Mouse (Mus musculus) midbrain, embryonic 10.5 days (tissue): ENCODE data around the gene Lrp10. TPM values are rescaled to one million over a fixed set of nuclear protein-coding genes. Genes with fewer than 3 reads are reported as not detected.

Experiments used
- DNase-seq: peaks from one replicate; pipeline ENCODE4 v3.0.0-alpha.2; 2017; ENCODE audit warnings: low spot score
- H3K27ac ChIP-seq: fragments of 300-500 bp; sonication (generic); replicated peaks from 2 replicates; pipeline ENCODE4 v1.5.1; 2016; ENCODE audit warnings: mild to moderate bottlenecking
- H3K27me3 ChIP-seq: fragments of 300-500 bp; sonication (generic); 2 replicates; pipeline ENCODE4 v1.6.1; 2016; ENCODE audit warnings: low read depth, mild to moderate bottlenecking; ENCODE audit not compliant: poor library complexity, severe bottlenecking
- H3K36me3 ChIP-seq: fragments of 300-500 bp; sonication (generic); 2 replicates; pipeline ENCODE4 v1.6.1; 2016; ENCODE audit warnings: mild to moderate bottlenecking, moderate library complexity
- H3K4me1 ChIP-seq: fragments of 300-500 bp; sonication (generic); 2 replicates; pipeline ENCODE4 v1.6.1; 2016
- H3K4me3 ChIP-seq: fragments of 300-500 bp; sonication (generic); 2 replicates; pipeline ENCODE4 v1.5.1; 2016; ENCODE audit warnings: mild to moderate bottlenecking, moderate library complexity
- H3K9me3 ChIP-seq: fragments of 300-500 bp; sonication (generic); replicated peaks from 2 replicates; pipeline ENCODE4 v1.6.1; 2016; ENCODE audit warnings: mild to moderate bottlenecking
- WGBS: fragments of 180-500 bp; shearing (Covaris S2); methylation state at CpG from one replicate; pipeline ENCODE4 v1.1.7; 2016; 5-methylcytosine and 5-hydroxymethylcytosine counted together
- polyA plus RNA-seq: library from polyadenylated mRNA; unstranded; fragments of >200 nt; fragmentation: Nextera tagmentation; extraction: Ambion mirVana; gene quantifications from 2 replicates; pipeline ENCODE4 v1.2.1, GENCODE M21; 2016

Lrp10 gene
- polyA plus RNA-seq: 25.1 and 26.0 TPM in 2 replicates

DNA sequence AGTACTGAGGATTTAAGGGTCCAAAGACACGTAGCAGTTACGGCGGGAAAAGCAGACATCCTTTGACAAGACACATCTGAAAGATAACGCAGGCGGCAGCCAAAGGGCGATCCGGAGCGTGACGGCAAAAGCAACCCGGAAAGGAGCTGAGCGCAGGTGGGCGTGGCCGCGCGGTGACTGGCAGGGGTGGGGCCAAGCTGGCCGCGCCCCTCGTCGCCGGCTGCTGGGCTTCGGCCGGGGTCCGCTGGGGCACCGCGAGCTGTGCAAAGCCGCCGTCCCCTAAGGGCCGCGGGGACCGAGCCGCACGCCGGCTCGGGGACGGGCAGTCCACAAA is at the start of gene Lrp10:
Gene Lrp10, plus strand, starts transcription at position 179 of the 334 bp plus-strand sequence.
- Histone ChIP-seq H3K4me1 (peaks cover 23% of the 10 kb centered on the region), H3K27ac (peak within 1 kb of the TSS; percentile 86), H3K9me3 (no peaks in the 10 kb centered on the region), H3K36me3 (peaks cover 22% of the 10 kb centered on the region), H3K27me3 (no peaks in the 10 kb centered on the region), H3K4me3 (peak within 1 kb of the TSS; percentile 89)
- under 1% methylated on average over 35 of the region's 35 CpGs for WGBS
- peak; percentile 91 for DNase-seq

DNA sequence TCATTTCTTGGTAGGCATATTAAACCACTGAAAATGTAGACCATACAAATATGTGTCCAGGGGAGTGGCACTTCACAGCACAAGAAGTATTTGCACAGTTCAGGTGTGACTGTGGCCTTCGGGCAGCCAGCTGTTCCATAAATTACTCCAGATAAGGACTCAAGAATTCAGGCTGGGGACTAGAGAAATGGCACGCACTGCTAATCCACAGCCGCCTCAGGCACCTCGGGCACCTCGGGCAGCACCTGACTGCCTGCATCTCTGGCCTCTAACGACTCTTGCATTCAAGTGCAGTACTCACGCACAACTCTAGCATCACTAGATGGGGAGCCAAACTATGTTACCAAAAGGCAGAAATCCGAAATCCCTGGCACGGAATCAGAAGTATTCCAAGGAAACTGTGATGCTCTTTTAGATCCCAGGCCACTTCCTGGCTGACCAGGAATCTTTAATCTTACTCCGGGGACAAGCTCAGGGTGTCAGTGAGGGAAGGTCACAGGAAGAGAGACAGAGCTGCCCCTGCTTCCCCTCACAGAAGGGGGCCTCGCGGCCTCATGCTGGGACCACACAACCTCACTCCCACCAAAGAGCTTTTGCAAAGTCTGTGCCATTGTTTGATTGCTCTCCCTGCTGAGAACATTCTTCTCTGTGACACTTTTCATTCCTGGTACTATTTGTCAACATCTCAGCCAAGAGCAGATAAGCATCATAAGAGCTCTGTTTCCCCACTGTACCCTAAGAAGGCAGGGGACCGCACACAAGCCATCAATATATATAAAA is 48.5 kb upstream of the Lrp10 start:
- Histone ChIP-seq H3K27ac (no peak overlapping the region), H3K9me3 (no peaks in the 10 kb centered on the region), H3K27me3 (peaks cover 59% of the 10 kb centered on the region), H3K36me3 (no peaks in the 10 kb centered on the region), H3K4me3 (no peak overlapping the region), H3K4me1 (peaks cover 35% of the 10 kb centered on the region)
- WGBS: 7% methylated on average over 13 of the region's 13 CpGs
- DNase-seq: no peak

DNA sequence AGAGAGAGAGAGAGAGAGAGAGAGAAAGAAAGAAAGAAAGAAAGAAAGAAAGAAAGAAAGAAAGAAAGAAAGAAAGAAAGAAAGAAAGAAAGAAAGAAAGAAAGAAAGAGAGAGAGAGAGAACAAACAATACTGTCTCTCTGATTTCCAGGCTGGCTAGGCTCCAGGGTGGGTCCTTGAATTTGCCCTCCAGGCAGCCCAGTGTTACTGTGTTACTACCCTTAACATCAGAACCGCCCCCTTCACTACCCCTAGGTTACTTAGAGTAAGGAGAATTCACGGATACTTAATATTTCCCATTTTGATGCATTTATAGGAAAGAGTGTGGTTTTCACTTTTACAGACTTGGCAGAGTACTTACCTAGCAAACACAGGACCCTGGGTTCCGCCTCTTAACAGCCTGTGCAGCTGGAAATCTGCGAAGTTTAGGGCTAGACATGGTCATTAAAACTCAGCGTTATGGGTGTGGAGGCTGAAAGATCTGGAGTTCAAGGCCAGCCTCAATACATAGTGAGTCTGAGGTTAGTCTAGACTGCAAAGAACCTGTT is 47.6 kb upstream of the Lrp10 start:
- Histone ChIP-seq H3K4me3 (no peak overlapping the region), H3K4me1 (peaks cover 32% of the 10 kb centered on the region), H3K36me3 (no peaks in the 10 kb centered on the region), H3K27ac (no peak overlapping the region), H3K9me3 (no peaks in the 10 kb centered on the region), H3K27me3 (peaks cover 59% of the 10 kb centered on the region)
- 27% methylated on average over 5 of the region's 5 CpGs for whole genome bisulfite sequencing
- no peak for DNase-seq

DNA sequence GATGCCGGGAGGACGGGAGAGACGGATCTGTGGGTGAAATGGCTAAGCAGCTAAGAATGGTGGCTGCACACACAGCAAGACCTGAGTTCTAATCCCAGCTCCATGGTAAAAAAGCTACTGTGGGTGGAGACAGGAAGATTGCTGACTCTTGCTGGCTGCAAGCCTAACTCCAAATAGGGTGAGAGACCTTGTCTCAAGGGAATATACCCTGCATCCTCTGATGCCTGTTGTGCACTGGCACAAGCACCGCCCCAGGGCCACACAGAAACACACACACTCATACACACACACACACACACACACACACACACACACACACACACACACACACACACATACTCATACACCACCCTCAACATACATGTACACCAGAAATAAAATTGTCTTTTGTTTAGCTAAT is 47.1 kb upstream of the Lrp10 start:
- Histone ChIP-seq H3K4me1 (peaks cover 32% of the 10 kb centered on the region), H3K27me3 (peaks cover 59% of the 10 kb centered on the region), H3K36me3 (no peaks in the 10 kb centered on the region), H3K9me3 (no peaks in the 10 kb centered on the region), H3K4me3 (0 out of 2 replicates have a peak overlapping the region, but pooled peaks have one; percentile 35), H3K27ac (no peak overlapping the region)
- 52% methylated on average over 4 of the region's 4 CpGs for WGBS
- DNase-seq: no peak

DNA sequence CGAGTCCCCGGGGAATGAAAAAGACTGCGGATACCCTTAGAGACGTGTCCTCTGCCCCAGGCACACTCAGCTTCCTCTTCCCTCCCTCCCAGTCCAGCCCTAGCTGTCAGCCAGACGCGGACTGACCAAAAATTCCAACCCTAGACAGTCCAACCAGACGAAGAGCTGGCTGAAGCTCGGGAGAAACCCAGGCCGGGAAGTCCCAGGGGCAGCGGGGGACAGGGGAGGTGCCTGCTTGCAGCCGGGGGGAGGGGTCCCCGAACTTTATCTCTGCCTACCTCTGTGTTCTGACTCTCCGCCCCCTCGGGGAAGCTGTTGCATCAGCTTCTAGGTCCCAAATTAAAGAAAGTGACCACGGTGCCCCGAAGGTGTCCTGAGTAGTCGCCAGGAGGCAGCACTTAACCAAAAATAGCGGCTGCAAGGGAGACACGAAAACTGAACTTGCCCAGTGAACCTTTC is 46.3 kb upstream of the Lrp10 start, which contains the start of gene Slc7a7:
Gene Slc7a7, minus strand, starts transcription at position 158 of the 459 bp plus-strand sequence.
- DNase-seq: peak; percentile 39

DNA sequence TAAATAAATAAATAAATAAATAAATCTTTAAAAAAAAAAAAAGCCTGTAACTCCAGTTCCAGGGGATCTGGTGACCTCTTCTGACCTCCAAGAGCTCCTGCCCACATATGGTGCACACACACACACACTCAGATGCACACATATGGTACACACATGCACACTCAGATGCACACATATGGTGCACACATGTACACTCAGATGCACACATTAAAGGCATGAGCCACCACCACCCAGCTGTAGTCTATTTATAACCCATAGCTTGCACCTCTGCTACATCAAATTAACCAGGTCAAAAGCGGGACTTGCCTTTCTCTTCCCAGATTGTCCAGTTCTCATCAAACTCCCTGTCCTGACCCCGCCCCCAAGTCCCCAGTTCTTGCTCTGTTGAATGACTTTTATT is 42.9 kb upstream of the Lrp10 start:
- H3K36me3 ChIP-seq: no peaks in the 10 kb centered on the region
- H3K9me3 ChIP-seq: no peaks in the 10 kb centered on the region
- H3K27ac ChIP-seq: no peak overlapping the region
- WGBS: 73% methylated on average over 2 of the region's 2 CpGs
- DNase-seq: no peak
- no peak overlapping the region for H3K4me3 ChIP-seq
- H3K27me3 ChIP-seq: peaks cover 26% of the 10 kb centered on the region
- peaks cover 17% of the 10 kb centered on the region for H3K4me1 ChIP-seq

More for the DNA sequence above, 46.3 kb upstream of the Lrp10 start, which contains the start of gene Slc7a7:
- no peaks in the 10 kb centered on the region for H3K36me3 ChIP-seq
- H3K4me3 ChIP-seq: peak within 1 kb of the TSS; percentile 35
- H3K9me3 ChIP-seq: no peaks in the 10 kb centered on the region
- H3K27ac ChIP-seq: peak within 1 kb of the TSS; percentile 57
- peaks cover 58% of the 10 kb centered on the region for H3K27me3 ChIP-seq
- WGBS: 6% methylated on average over 19 of the region's 19 CpGs
- peaks cover 29% of the 10 kb centered on the region for H3K4me1 ChIP-seq

DNA sequence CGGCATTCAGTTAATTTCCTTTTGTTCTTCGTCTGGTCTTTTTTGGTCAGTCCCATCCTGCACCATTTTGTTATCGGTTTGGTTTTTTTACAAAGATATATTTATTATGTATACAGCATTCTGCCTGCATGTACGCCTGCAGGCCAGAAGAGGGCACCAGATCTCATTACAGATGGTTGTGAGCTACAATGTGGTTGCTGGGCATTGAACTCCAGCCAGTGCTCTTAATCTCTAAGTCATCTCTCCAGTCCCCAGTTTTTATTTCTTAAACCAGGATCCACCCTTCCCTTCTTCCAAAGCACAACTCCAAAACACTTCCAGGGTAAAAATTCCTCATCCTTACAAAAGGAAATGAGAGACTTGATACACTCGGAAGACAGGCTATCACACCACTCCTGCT is 40.5 kb upstream of the Lrp10 start:
- H3K9me3 ChIP-seq: no peaks in the 10 kb centered on the region
- peaks cover 2% of the 10 kb centered on the region for H3K36me3 ChIP-seq
- no peak for DNase-seq
- H3K4me3 ChIP-seq: no peak overlapping the region
- H3K4me1 ChIP-seq: peaks cover 23% of the 10 kb centered on the region
- no peak overlapping the region for H3K27ac ChIP-seq
- H3K27me3 ChIP-seq: peaks cover 6% of the 10 kb centered on the region; the same call in 1 of the 2 replicates
- 57% methylated on average over 5 of the region's 5 CpGs for WGBS

DNA sequence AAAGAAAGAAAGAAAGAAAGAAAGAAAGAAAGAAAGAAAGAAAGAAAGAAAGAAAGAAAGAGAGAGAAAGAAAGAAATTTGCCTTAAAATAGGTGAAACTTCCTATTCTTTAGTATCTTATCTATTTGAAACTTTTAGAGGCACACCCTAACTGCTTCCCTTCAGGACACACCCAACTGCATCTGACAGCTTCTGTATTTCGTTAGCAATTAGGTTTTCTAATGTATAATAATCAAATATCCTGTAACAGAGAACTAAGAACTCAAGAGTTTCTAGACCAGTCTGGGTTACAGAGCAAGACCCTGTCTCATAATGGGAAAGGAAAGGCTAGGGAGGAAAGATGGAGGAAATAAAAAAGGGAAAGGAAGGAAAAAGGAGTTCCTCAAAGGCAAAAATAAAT is 39.3 kb upstream of the Lrp10 start:
- H3K27ac ChIP-seq: no peak overlapping the region
- H3K4me1 ChIP-seq: peaks cover 28% of the 10 kb centered on the region
- H3K4me3 ChIP-seq: no peak overlapping the region
- 90% methylated on average over 1 of the region's 1 CpGs for whole genome bisulfite sequencing
- H3K9me3 ChIP-seq: no peaks in the 10 kb centered on the region
- peaks cover 14% of the 10 kb centered on the region for H3K36me3 ChIP-seq
- H3K27me3 ChIP-seq: no peaks in the 10 kb centered on the region
- DNase-seq: no peak

DNA sequence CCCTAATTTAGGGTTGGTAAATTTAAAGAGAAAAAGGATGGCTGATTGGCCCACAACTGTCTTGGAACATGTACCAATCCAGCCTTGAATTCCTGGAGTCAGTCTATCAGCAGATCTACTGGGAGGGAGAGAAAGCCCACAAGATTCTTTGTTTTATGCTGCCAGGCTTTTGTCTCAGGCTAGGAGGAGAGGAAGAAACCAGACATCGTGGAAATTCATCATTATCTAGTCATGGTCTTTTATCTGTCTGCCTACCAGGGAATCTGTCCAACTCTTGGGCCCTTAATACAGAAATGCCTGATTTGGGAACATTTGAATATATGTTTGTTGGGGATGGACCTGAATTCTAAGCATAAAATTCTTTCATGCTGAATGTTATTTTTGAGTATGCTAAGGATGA is 38.4 kb upstream of the Lrp10 start:
- 83% methylated on average over 1 of the region's 1 CpGs for WGBS
- H3K4me3 ChIP-seq: peak overlapping the region; percentile 95
- peaks cover 18% of the 10 kb centered on the region for H3K36me3 ChIP-seq
- no peaks in the 10 kb centered on the region for H3K9me3 ChIP-seq
- H3K27me3 ChIP-seq: no peaks in the 10 kb centered on the region
- peaks cover 37% of the 10 kb centered on the region for H3K4me1 ChIP-seq
- no peak for DNase-seq
- H3K27ac ChIP-seq: no peak overlapping the region

DNA sequence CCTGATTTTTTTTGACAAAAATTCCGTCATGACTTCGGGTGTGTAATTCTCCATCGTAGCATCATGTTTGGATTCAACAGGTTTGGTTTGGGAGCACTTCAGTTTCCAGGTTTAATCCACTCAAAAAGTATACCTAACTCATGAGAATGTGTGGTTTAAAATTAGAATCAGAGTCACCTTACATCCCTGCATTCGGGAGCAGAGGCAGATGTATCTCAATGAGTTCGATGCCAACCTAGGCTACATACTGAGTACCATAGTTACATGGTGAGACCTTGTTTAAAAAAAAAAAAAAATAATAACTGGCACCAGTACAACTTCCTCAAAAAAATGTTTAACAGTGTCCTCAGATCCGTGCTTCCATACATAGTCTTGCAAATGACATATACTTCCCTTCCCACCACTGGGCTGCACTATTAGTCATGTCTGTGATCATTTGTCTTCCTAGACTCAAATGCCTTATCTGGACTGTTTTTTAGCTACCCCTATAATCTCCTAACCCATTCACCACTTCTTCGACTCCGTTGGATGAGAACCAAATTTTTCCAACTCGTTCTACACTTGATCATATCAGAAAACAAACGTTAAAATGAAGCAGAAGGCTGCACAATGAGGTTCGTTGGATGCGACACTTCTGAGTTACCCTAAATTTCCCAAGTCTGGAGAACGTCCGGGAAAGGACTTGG is 37.8 kb upstream of the Lrp10 start:
- no peak for DNase-seq
- Histone ChIP-seq H3K27me3 (no peaks in the 10 kb centered on the region), H3K4me1 (peaks cover 43% of the 10 kb centered on the region), H3K36me3 (peaks cover 18% of the 10 kb centered on the region), H3K9me3 (no peaks in the 10 kb centered on the region), H3K4me3 (peak overlapping the region; percentile 95), H3K27ac (peak overlapping the region; percentile 94)
- WGBS: 35% methylated on average over 14 of the region's 14 CpGs

DNA sequence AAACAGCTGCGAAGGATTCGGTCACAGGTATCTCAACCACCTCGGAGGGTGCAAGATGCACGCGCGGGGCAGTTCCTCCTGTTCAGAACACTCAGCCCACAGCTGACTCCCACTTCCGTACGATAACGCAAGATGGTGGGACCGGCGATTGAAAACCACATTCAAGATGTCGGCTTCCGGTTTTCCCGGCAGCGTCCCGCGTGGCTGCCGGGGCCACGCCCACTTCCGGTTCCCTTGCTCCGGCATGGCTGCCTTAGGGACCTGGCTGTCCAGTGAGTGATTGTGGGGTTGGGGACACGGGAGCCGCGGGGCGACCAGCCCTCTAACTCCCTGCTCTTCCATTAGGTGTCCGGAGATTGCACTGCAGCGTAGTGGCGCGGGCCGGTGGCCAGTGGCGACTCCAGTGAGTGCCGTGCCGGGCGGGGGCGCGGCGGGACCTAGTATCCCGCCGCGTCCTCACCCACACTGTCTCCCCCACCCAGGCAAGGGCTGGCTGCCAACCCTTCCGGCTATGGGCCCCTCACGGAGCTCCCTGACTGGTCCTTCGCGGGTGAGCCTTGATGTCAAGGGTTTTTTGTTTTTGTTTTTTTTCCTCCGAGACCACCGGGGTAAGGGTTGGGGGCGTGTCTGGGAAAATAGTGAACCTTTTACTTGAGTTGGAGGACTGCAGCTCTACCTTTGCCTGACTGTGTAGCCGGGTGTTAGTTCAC is 37.1 kb upstream of the Lrp10 start, which contains the start of gene Mrpl52:
Gene Mrpl52, plus strand, starts transcription at position 221 of the 710 bp plus-strand sequence.
- Histone ChIP-seq H3K27me3 (no peaks in the 10 kb centered on the region; the same call in 1 of the 2 replicates), H3K4me3 (peak within 1 kb of the TSS; percentile 95), H3K9me3 (no peaks in the 10 kb centered on the region), H3K27ac (peak within 1 kb of the TSS; percentile 94), H3K4me1 (peaks cover 50% of the 10 kb centered on the region), H3K36me3 (peaks cover 18% of the 10 kb centered on the region)
- under 1% methylated on average over 48 of the region's 48 CpGs for WGBS
- DNase-seq: peak; percentile 94

DNA sequence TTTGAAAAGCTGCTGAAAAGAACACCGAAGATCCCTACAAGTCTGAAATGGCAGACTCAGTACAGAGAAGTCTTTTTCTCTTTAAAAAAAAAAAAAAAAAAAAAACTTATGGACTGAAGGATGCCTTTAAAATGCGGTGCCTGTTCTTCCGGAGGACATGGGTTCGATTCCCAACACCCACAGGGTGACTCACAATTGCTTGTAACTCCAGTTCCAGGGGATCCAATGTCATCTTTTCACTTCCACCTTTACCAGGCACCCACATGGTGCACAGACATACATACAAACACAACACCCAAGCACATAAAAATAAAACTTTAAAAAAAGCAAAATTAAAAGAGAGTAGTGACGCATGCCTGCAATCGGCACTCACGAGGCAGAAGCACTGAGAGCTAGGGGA is 36.2 kb upstream of the Lrp10 start:
- DNase-seq: no peak
- WGBS: 93% methylated on average over 7 of the region's 7 CpGs
- no peaks in the 10 kb centered on the region for H3K9me3 ChIP-seq
- peaks cover 8% of the 10 kb centered on the region for H3K27me3 ChIP-seq
- peaks cover 59% of the 10 kb centered on the region for H3K4me1 ChIP-seq
- peaks cover 18% of the 10 kb centered on the region for H3K36me3 ChIP-seq
- no peak overlapping the region for H3K27ac ChIP-seq
- peak overlapping the region; percentile 95 for H3K4me3 ChIP-seq
